Mouse (Mus musculus) hindbrain, embryonic 10.5 days (tissue): Measurements from ENCODE around the gene Plekho2. TPM values are rescaled to one million over a fixed set of nuclear protein-coding genes. Genes with fewer than 3 reads are reported as not detected.

ENCODE experiments used
- DNase-seq: peaks from one replicate; pipeline ENCODE4 v3.0.0-alpha.2; 2017; ENCODE audit warnings: low spot score
- H3K27ac ChIP-seq: fragments of 300-500 bp; sonication (generic); 2 replicates; pipeline ENCODE4 v1.5.1; 2016; ENCODE audit warnings: mild to moderate bottlenecking, moderate library complexity
- H3K27me3 ChIP-seq: fragments of 300-500 bp; sonication (generic); 2 replicates; pipeline ENCODE4 v1.6.1; 2016; ENCODE audit warnings: mild to moderate bottlenecking; ENCODE audit not compliant: poor library complexity, insufficient read depth, severe bottlenecking
- H3K36me3 ChIP-seq: fragments of 300-500 bp; sonication (generic); 2 replicates; pipeline ENCODE4 v1.6.1; 2016; ENCODE audit warnings: mild to moderate bottlenecking, moderate library complexity
- H3K4me1 ChIP-seq: fragments of 300-500 bp; sonication (generic); replicated peaks from 2 replicates; pipeline ENCODE4 v1.6.1; 2016; ENCODE audit warnings: mild to moderate bottlenecking
- H3K4me3 ChIP-seq: fragments of 300-500 bp; sonication (generic); 2 replicates; pipeline ENCODE4 v1.5.1; 2016; ENCODE audit warnings: mild to moderate bottlenecking, moderate library complexity
- H3K9me3 ChIP-seq: fragments of 300-500 bp; sonication (generic); 2 replicates; pipeline ENCODE4 v1.6.1; 2016; ENCODE audit warnings: mild to moderate bottlenecking, moderate library complexity
- WGBS: fragments of 180-500 bp; shearing (Covaris S2); methylation state at CpG from one replicate; pipeline ENCODE4 v1.1.7; 2016; 5-methylcytosine and 5-hydroxymethylcytosine counted together
- polyA plus RNA-seq: library from polyadenylated mRNA; unstranded; fragments of >200 nt; fragmentation: Nextera tagmentation; extraction: Ambion mirVana; gene quantifications from 2 replicates; pipeline ENCODE4 v1.2.1, GENCODE M21; 2016

The Plekho2 gene
- polyA plus RNA-seq, 1 experiment from 2014 or later: 15.2 TPM

DNA sequence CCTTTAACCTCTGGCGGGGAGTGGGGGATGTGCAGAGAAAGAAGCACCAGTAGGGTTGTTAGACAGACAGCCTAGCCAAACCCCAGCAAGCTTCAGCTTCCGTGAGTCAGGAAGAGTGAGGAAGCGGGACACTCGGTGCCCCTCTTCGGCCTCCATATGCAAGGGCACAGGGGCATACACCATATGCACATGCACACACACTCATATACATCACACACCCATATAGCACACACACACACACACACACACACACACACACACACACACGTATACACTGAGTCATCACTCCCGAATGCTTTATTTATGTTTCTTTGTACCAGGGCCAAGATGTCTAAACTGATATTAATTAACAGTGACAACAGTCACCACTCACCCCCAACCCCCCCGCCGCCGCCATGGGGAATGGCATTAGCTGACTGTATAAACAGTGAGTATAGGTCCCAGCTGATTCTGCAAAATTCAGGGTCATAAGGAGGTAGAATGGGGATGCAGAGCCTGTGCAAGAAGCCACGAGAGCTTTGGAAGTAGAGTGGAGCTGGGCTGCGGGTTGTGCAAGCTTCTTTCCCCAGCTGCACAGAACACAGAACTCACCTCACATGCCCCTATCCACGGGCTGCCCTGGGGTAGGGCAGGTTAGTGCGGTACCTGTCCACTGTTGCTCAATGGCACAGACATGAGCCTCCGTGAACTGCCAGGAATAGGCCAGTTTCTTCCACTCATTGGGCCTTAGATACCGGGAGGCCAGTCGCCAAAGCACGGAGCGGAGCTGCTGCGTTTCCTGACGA, 76.9 kb downstream of the Plekho2 start:
- Histone ChIP-seq H3K4me1 (0 out of 2 replicates have a peak, but pooled peaks cover 5% of the 10 kb centered on the region), H3K36me3 (no peaks in the 10 kb centered on the region), H3K4me3 (no peak overlapping the region), H3K27ac (no peak overlapping the region), H3K9me3 (no peaks in the 10 kb centered on the region), H3K27me3 (no peaks in the 10 kb centered on the region)
- WGBS: 85% methylated on average over 21 of the region's 21 CpGs
- no peak for DNase-seq

Other genes with a start within 250 kb of the Plekho2 start
- 8.6 and 11.6 TPM in 2 replicates for gene Pdcd7, start 233.9 kb downstream of the Plekho2 start, polyA plus RNA-seq
- gene Ubap1l, start 219.0 kb downstream of the Plekho2 start, polyA plus RNA-seq: 0.10 and 0.41 TPM in 2 replicates
- gene Kbtbd13, start 188.4 kb downstream of the Plekho2 start, polyA plus RNA-seq: 0.80 and 0.85 TPM in 2 replicates
- 6.3 and 7.8 TPM in 2 replicates for gene Rasl12, start 181.5 kb downstream of the Plekho2 start, polyA plus RNA-seq
- not detected in 2 replicates for gene Slc51b, start 157.1 kb downstream of the Plekho2 start, polyA plus RNA-seq
- 20.5 TPM in 2 replicates for gene Mtfmt, start 144.3 kb downstream of the Plekho2 start, polyA plus RNA-seq
- gene Spg21, start 119.1 kb downstream of the Plekho2 start, polyA plus RNA-seq: 98.2 and 102 TPM in 2 replicates
- gene Ankdd1a, start 59.8 kb downstream of the Plekho2 start, polyA plus RNA-seq: 0.11 TPM in 1 of 2 replicates, not detected in the other
- 24.2 and 27.2 TPM in 2 replicates for gene Pif1, start 7.1 kb upstream of the Plekho2 start, polyA plus RNA-seq
- 28.4 and 32.5 TPM in 2 replicates for gene Rbpms2, start 49.6 kb upstream of the Plekho2 start, polyA plus RNA-seq
- 242 and 269 TPM in 2 replicates for gene Oaz2, start 88.0 kb upstream of the Plekho2 start, polyA plus RNA-seq
- gene Zfp609, start 247.5 kb upstream of the Plekho2 start, polyA plus RNA-seq: 6.8 and 9.2 TPM in 2 replicates